Mouse (Mus musculus) E14TG2a.4 (cell line): ENCODE measurements around the gene Pfdn6.

ENCODE experiments used
- CTCF ChIP-seq: conservative IDR thresholded peaks from 2 replicates; pipeline ENCODE4 v1.5.1; 2014; ENCODE audit warnings: low read length
- NANOG ChIP-seq: IDR thresholded peaks from 2 replicates; pipeline ENCODE4 v1.6.1; 2014; ENCODE audit warnings: borderline replicate concordance, low read length, mixed read lengths
- POU5F1 ChIP-seq: IDR thresholded peaks from 2 replicates; pipeline ENCODE4 v1.6.1; 2014; ENCODE audit warnings: low read length, borderline replicate concordance

GRCm38 (mm10) chr17:33940981-33941380 is 838 bp upstream of the Pfdn6 start:
- TF ChIP-seq CTCF: no peak
- no peak for TF ChIP-seq POU5F1
- no peak for TF ChIP-seq NANOG
